Mouse (Mus musculus) CH12.LX (cell line): ENCODE data around the gene Sik3.

ENCODE experiments used
- CHD1 ChIP-seq: IDR thresholded peaks from 2 replicates; pipeline ENCODE4 v1.6.1; 2012; ENCODE audit warnings: low read depth, low read length, improper control_type of control experiment, inconsistent platforms
- CHD2 ChIP-seq: IDR thresholded peaks from 2 replicates; pipeline ENCODE4 v1.6.1; 2011; ENCODE audit warnings: low read length, improper control_type of control experiment
- CTCF ChIP-seq, 2 experiments: IDR thresholded peaks in 1 of 2; conservative IDR thresholded peaks in 1 of 2; 2 replicates each; pipeline ENCODE4 v1.5.1; 2011 to 2012; ENCODE audit warnings: low read depth in 2 of 2, low read length in 2 of 2, improper control_type of control experiment in 1 of 2, inconsistent platforms in 1 of 2, mild to moderate bottlenecking in 1 of 2, moderate library complexity in 1 of 2
- EP300 ChIP-seq: IDR thresholded peaks from 2 replicates; pipeline ENCODE4 v1.6.1; 2011; ENCODE audit warnings: low read length, improper control_type of control experiment
- MYC ChIP-seq: IDR thresholded peaks from 2 replicates; pipeline ENCODE4 v1.6.1; 2011; ENCODE audit warnings: low read depth, mild to moderate bottlenecking, improper control_type of control experiment, low read length
- NELFE ChIP-seq: IDR thresholded peaks from 2 replicates; pipeline ENCODE4 v1.6.1; 2011; ENCODE audit warnings: low read depth, low read length, improper control_type of control experiment
- POLR2A ChIP-seq: IDR thresholded peaks from 2 replicates; pipeline ENCODE4 v1.6.1; 2011; ENCODE audit warnings: low read depth, mild to moderate bottlenecking, improper control_type of control experiment, low read length
- RAD21 ChIP-seq: IDR thresholded peaks from 2 replicates; pipeline ENCODE4 v1.6.1; 2011; ENCODE audit warnings: low read depth, mild to moderate bottlenecking, low read length, improper control_type of control experiment, moderate library complexity
- SIN3A ChIP-seq: IDR thresholded peaks from 2 replicates; pipeline ENCODE4 v1.6.1; 2012; ENCODE audit warnings: low read length, improper control_type of control experiment, inconsistent platforms
- SMC3 ChIP-seq: IDR thresholded peaks from 2 replicates; pipeline ENCODE4 v1.6.1; 2011; ENCODE audit warnings: low read depth, low read length, improper control_type of control experiment
- ZKSCAN1 ChIP-seq: IDR thresholded peaks from 2 replicates; pipeline ENCODE4 v1.6.1; 2012; ENCODE audit warnings: low read depth, inconsistent platforms, low read length, improper control_type of control experiment, borderline replicate concordance
- ZNF384 ChIP-seq: IDR thresholded peaks from 2 replicates; pipeline ENCODE4 v1.6.1; 2012; ENCODE audit warnings: low read depth, low read length, improper control_type of control experiment, inconsistent platforms

GRCm38 (mm10) chr9:46014251-46014681 lies 1.6 kb downstream of the Sik3 start:
- peak in 1 of 2 experiments; percentile 76; a peak in 2 of 4 replicates for TF ChIP-seq CTCF (conservative IDR thresholded peaks at IDR 0.05 in 1 of 2, IDR thresholded peaks at IDR 0.05 in 1 of 2; ENCODE audit: low read depth in 2 of 2, low read length in 2 of 2)
- TF ChIP-seq SMC3, result peak; percentile 54
- no peak for TF ChIP-seq CHD1
- TF ChIP-seq POLR2A, result peak; percentile 36; the same call in 1 of the 2 replicates
- TF ChIP-seq RAD21, result peak; percentile 47
- TF ChIP-seq EP300, result peak; percentile 95
- TF ChIP-seq ZKSCAN1, result no peak
- peak; percentile 92 for TF ChIP-seq SIN3A
- peak; percentile 52; the same call in 1 of the 2 replicates for TF ChIP-seq MYC
- TF ChIP-seq NELFE, result peak; percentile 65; the same call in 1 of the 2 replicates
- 0 out of 2 replicates have a peak, but pooled peaks have one; percentile 45 for TF ChIP-seq ZNF384
- peak; percentile 59; the same call in 1 of the 2 replicates for TF ChIP-seq CHD2
